Mouse (Mus musculus) erythroblast, embryonic 14.5 days (primary cell): ENCODE results near the gene Slc22a23.

Experiments used
- GATA1 ChIP-seq: IDR thresholded peaks from 2 replicates; pipeline ENCODE4 v1.6.1; 2012; ENCODE audit warnings: low read length, inconsistent platforms, mixed read lengths
- TAL1 ChIP-seq: IDR thresholded peaks from 3 replicates; pipeline ENCODE4 v1.6.1; 2012; ENCODE audit warnings: low read length, inconsistent platforms, mixed read lengths

DNA sequence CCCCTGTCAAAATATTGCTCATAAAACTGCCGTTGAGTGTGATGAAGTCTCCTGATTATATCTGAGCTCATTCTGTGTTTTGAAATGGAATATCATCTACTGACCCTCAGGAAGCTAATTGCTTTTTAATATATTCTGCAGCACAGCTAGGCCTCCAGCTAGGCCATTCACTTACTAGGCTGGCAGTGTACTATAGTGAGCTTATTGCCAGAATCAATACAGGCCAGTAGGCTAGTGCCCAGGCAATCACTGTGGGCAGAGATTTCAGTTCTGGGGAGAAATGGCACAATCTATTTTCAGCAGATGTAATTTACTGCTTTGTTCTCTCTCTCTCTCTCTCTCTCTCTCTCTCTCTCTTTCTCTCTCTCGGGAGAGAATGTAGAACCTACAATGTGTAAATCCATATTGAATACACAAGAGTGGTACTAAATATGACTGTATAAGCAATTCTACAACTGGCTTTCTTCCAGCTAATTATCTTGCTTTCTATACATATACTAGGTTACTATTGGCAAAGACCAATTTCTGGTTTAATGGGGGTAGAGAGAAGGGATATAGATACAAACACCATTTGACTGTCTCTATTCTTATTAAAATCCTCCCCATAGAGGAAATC, 75.5 kb downstream of the Slc22a23 start:
- no peak for TF ChIP-seq TAL1
- TF ChIP-seq GATA1 = no peak
